ENCODE assay signal across 12 mouse cellular contexts in the genomic region with DNA sequence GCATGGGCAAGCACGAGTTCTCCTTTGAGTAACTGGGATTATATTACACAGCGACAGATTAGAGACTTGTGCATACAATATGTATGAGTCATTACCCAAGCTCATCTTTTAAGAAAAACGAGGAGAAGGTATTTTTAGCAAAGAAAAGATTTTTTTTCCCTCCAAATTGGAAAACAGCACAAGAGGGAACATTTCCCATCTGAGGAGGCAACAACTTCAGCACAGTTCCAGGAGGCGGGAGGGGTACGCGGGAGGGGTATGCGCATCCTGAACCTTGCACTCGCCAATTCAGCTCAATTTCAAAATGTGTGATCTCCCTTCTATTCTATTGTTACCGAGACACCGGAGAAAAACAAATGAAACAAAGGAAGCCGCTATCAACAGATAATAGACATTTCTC.
DNase-seq lines count a peak whose midpoint lies in the region; ATAC-seq lines count a peak whose summit lies in the region.
"Had no signal": no experiment of that assay in that cellular context is flagged by ENCODE, and none has a peak within 500 bp of the region (broad histone marks: within the 10 kb centered on the region; RNA-seq: fewer than 3 reads in every experiment).

No protein-coding gene starts in this region.

- H3K9ac ChIP-seq in kidney, embryonic 16.5 days (replicated peaks; ENCODE audit: low read length): no peak overlapping the region
- H3K9ac ChIP-seq in embryonic facial prominence, embryonic 14.5 days (ENCODE audit: low read depth, low read length): no peak overlapping the region
- H3K9ac ChIP-seq in hindbrain, embryonic 14.5 days: peak overlapping the region; percentile 44
- H3K9ac ChIP-seq in neural tube, embryonic 13.5 days: 0 out of 2 replicates have a peak overlapping the region, but pooled peaks have one; percentile 53
- H3K9ac ChIP-seq: limb, embryonic 13.5 days; lung, embryonic 15.5 days had no signal

- H3K4me3 ChIP-seq in kidney, embryonic 16.5 days (ENCODE audit: low read length): no peak overlapping the region
- H3K4me3 ChIP-seq in embryonic facial prominence, embryonic 14.5 days (ENCODE audit: low read depth, low read length): no peak overlapping the region
- peak overlapping the region; percentile 31 for H3K4me3 ChIP-seq in hindbrain, embryonic 14.5 days (replicated peaks; ENCODE audit: low read length)
- peak overlapping the region; percentile 23 for H3K4me3 ChIP-seq in neural tube, embryonic 13.5 days
- H3K4me3 ChIP-seq: limb, embryonic 13.5 days; lung, embryonic 15.5 days had no signal

- no peak overlapping the region for H3K27ac ChIP-seq in kidney, embryonic 16.5 days (ENCODE audit: low read length)
- H3K27ac ChIP-seq in embryonic facial prominence, embryonic 14.5 days (replicated peaks; ENCODE audit: low read depth, low read length): no peak overlapping the region
- H3K27ac ChIP-seq in hindbrain, embryonic 14.5 days: no peak overlapping the region
- H3K27ac ChIP-seq in neural tube, embryonic 13.5 days (replicated peaks): no peak overlapping the region
- H3K27ac ChIP-seq: limb, embryonic 13.5 days; lung, embryonic 15.5 days had no signal

- peak overlapping the region; percentile 16; the same call in 1 of the 2 replicates for H3K4me2 ChIP-seq in kidney, embryonic 16.5 days (replicated peaks; ENCODE audit: low read depth, low read length)
- no peak overlapping the region for H3K4me2 ChIP-seq in embryonic facial prominence, embryonic 14.5 days (ENCODE audit: low read depth, low read length)
- H3K4me2 ChIP-seq in hindbrain, embryonic 14.5 days (replicated peaks): peak overlapping the region; percentile 50
- peak overlapping the region; percentile 40 for H3K4me2 ChIP-seq in neural tube, embryonic 13.5 days
- H3K4me2 ChIP-seq: limb, embryonic 13.5 days; lung, embryonic 15.5 days had no signal

- H3K27me3 ChIP-seq in kidney, embryonic 16.5 days (ENCODE audit: insufficient read depth, low read length): peaks cover 8% of the 10 kb centered on the region; the same call in 1 of the 2 replicates
- H3K27me3 ChIP-seq in embryonic facial prominence, embryonic 14.5 days (replicated peaks; ENCODE audit: control insufficient read depth, insufficient read depth, low read length): 0 out of 2 replicates have a peak, but pooled peaks cover 6% of the 10 kb centered on the region
- H3K27me3 ChIP-seq in hindbrain, embryonic 14.5 days (ENCODE audit: control insufficient read depth, insufficient read depth, low read length): no peaks in the 10 kb centered on the region
- H3K27me3 ChIP-seq in neural tube, embryonic 13.5 days: no peaks in the 10 kb centered on the region

- DNase-seq in kidney, postnatal 10 days: no peak
- DNase-seq in embryonic facial prominence, embryonic 14.5 days (ENCODE audit: low spot score): peak; percentile 20
- no peak for DNase-seq in hindbrain, embryonic 14.5 days (ENCODE audit: low spot score)
- no peak for DNase-seq in adrenal gland, adult (ENCODE audit: inconsistent age in 2 of 2, low spot score in 1 of 2)
- DNase-seq in spleen, postnatal 4 days (ENCODE audit: low spot score in 2 of 2): no peak
- no peak for DNase-seq in ovary, adult 18-20 months (ENCODE audit: low spot score)
- DNase-seq: adrenal gland, adult 2 months; layer of hippocampus, adult 9-11 months had no signal

- H3K36me3 ChIP-seq in kidney, embryonic 16.5 days (ENCODE audit: insufficient read depth, low read length): no peaks in the 10 kb centered on the region
- H3K36me3 ChIP-seq in embryonic facial prominence, embryonic 14.5 days (ENCODE audit: control insufficient read depth, insufficient read depth, low read length): no peaks in the 10 kb centered on the region
- no peaks in the 10 kb centered on the region for H3K36me3 ChIP-seq in hindbrain, embryonic 14.5 days (replicated peaks; ENCODE audit: control insufficient read depth, insufficient read depth)
- H3K36me3 ChIP-seq in neural tube, embryonic 13.5 days: no peaks in the 10 kb centered on the region
- H3K36me3 ChIP-seq: limb, embryonic 13.5 days; lung, embryonic 15.5 days had no signal

- H3K4me1 ChIP-seq in kidney, embryonic 16.5 days (ENCODE audit: insufficient read depth, low read length): no peaks in the 10 kb centered on the region
- no peaks in the 10 kb centered on the region for H3K4me1 ChIP-seq in embryonic facial prominence, embryonic 14.5 days (ENCODE audit: control insufficient read depth, insufficient read depth, low read length)
- H3K4me1 ChIP-seq in hindbrain, embryonic 14.5 days (replicated peaks; ENCODE audit: control insufficient read depth, insufficient read depth, low read length): 0 out of 2 replicates have a peak, but pooled peaks cover 6% of the 10 kb centered on the region
- peaks cover 20% of the 10 kb centered on the region for H3K4me1 ChIP-seq in neural tube, embryonic 13.5 days (replicated peaks)
- H3K4me1 ChIP-seq: limb, embryonic 13.5 days; lung, embryonic 15.5 days had no signal

- ATAC-seq in kidney, embryonic 16.5 days (ENCODE audit: low FRiP score, low TSS enrichment): no peak
- no peak for ATAC-seq in embryonic facial prominence, embryonic 14.5 days (ENCODE audit: low read depth)
- ATAC-seq in hindbrain, embryonic 14.5 days (ENCODE audit: low FRiP score): no peak
- no peak for ATAC-seq in neural tube, embryonic 13.5 days (ENCODE audit: low read depth)

- no peaks in the 10 kb centered on the region for H3K9me3 ChIP-seq in kidney, embryonic 16.5 days (ENCODE audit: low read length)
- H3K9me3 ChIP-seq in embryonic facial prominence, embryonic 14.5 days (ENCODE audit: control insufficient read depth, low read length): no peaks in the 10 kb centered on the region
- H3K9me3 ChIP-seq in hindbrain, embryonic 14.5 days (ENCODE audit: control insufficient read depth, low read length): no peaks in the 10 kb centered on the region
- no peaks in the 10 kb centered on the region for H3K9me3 ChIP-seq in neural tube, embryonic 13.5 days
- H3K9me3 ChIP-seq: limb, embryonic 13.5 days; lung, embryonic 15.5 days had no signal

- WGBS in kidney, embryonic 16.5 days: 40% methylated on average over 11 of the region's 11 CpGs
- WGBS in embryonic facial prominence, embryonic 14.5 days: 32% methylated on average over 11 of the region's 11 CpGs
- 14% methylated on average over 11 of the region's 11 CpGs for WGBS in hindbrain, embryonic 14.5 days
- WGBS in neural tube, embryonic 13.5 days: 23% methylated on average over 11 of the region's 11 CpGs

Comparison
In these comparisons a context has a peak if more than half of its experiments do, and no peak if none do; other contexts are left out.
1. H3K4me3 ChIP-seq: peak in hindbrain, embryonic 14.5 days (single experiment) and neural tube, embryonic 13.5 days (single experiment); none in kidney, embryonic 16.5 days (single experiment) and embryonic facial prominence, embryonic 14.5 days (single experiment).
2. H3K9ac ChIP-seq: peak in hindbrain, embryonic 14.5 days (single experiment) and neural tube, embryonic 13.5 days (single experiment); none in kidney, embryonic 16.5 days (single experiment) and embryonic facial prominence, embryonic 14.5 days (single experiment).